Mouse (Mus musculus) splenic B cell, adult 2 months (primary cell): ENCODE measurements around the gene Thbs1.

Experiments used
- DNase-seq: peaks from one replicate; pipeline ENCODE4 v3.0.0-alpha.2; 2011; ENCODE audit warnings: low read depth, low spot score
- H3K27me3 ChIP-seq: 2 replicates; pipeline ENCODE4 v1.6.1; 2012; ENCODE audit warnings: mild to moderate bottlenecking, low read length, moderate library complexity, mixed read lengths; ENCODE audit not compliant: control insufficient read depth, poor library complexity, insufficient read depth, severe bottlenecking
- H3K36me3 ChIP-seq: 2 replicates; pipeline ENCODE4 v1.6.1; 2012; ENCODE audit warnings: mild to moderate bottlenecking, low read length, moderate library complexity, mixed read lengths; ENCODE audit not compliant: control insufficient read depth, poor library complexity, insufficient read depth, severe bottlenecking

The Thbs1 gene

DNA sequence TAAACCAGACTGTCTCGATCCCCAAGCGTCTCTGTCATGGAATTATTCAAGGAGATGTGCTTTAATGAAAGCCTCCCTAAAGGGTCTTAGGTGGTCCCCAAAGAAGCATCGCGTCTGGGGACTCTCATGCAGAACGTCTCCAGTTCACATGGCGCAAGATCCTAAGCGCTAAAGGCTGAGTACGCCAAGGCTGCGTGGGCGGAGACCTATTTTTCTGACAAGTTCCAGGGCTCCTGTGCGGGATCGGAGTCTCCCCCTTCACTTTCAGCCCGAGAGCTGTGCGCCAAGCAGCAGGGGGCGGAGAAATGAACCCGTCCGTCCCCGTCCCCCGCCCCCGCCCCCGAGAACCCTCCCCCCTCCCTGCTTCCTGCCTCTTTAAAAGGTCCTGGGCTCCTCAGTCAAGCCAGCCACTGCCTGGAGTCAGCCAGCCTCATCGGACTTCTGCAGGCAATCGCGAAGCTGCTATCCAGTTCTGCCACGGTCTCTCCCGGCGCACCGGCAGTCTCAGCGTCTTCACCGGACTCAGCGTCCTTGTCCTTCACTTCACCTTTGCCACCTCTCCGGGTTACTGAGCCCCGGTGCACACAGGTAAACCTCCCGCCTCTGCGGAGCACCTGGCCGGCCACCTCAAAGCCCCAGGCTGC lies at the start of gene Thbs1:
Gene Thbs1, plus strand, starts transcription at position 389 of the 644 bp plus-strand sequence.
- Histone ChIP-seq H3K36me3 (no peaks in the 10 kb centered on the region), H3K27me3 (no peaks in the 10 kb centered on the region; the same call in 1 of the 2 replicates)
- peak; percentile 34 for DNase-seq

DNA sequence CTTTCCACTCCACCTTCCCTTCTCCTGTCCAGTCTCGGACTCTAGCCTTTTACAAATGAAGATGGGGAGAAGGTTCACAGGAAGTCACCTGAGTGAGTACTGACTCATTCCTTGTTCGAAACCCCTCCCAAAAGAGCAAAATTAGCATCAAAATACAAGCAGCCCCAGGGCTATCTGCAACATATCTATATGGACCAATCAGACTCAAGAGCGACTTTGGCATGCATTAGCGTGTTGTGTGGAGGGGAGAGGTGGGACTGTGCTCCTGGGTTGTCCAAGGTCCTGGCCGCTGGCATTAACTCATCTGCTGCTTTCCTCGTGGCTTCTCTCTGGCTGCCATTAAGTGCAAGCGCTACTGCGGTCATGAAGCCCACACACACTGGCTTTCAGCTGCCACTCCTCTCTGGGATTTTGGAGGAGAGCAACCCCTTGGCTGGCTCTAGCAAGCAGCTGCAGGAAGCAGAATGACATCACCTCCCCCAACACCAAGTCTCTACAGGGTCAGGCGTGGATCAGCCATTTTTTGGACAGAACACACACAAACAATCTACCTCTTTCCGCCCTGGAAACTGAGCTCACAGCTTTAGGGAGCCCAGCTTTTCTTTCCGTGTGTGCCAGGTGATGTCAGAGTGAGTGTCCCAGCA lies 47.4 kb upstream of the Thbs1 start:
- H3K36me3 ChIP-seq, result no peaks in the 10 kb centered on the region
- DNase-seq, result no peak
- no peaks in the 10 kb centered on the region for H3K27me3 ChIP-seq

DNA sequence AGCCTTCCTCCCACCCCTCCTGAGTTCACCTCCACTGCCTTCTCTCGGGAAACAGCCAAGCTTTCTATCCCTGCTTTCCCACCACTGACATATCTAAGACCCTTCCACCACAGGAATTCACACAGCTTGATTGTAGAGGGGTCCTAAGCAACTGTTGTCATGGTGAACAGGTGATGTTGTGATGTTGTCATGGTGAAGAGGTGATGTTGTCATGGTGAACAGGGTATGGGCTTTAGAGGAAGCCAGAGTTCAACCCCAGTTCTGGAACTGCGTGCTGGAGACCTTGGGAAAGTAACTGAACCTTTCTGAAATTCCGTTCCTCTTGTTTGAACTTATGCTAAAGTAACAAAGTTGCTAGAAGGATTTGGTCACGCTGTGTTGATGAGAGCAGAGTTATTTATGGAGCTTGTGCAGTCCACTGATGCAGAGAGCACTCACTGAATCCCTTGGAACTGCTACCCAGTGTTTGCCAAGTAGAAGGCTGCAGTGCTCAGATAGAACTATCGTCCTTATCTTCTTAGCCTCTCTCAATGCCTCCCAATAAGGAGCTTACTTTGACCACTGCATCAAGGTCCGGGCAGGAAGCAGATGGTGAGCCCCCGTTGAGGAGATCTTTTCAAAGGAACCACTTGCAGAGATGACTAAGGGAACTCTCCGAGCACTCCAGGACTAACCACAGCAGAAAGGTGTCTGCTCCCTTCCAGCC lies 45.5 kb upstream of the Thbs1 start:
- no peak for DNase-seq
- Histone ChIP-seq H3K27me3 (no peaks in the 10 kb centered on the region), H3K36me3 (no peaks in the 10 kb centered on the region)

DNA sequence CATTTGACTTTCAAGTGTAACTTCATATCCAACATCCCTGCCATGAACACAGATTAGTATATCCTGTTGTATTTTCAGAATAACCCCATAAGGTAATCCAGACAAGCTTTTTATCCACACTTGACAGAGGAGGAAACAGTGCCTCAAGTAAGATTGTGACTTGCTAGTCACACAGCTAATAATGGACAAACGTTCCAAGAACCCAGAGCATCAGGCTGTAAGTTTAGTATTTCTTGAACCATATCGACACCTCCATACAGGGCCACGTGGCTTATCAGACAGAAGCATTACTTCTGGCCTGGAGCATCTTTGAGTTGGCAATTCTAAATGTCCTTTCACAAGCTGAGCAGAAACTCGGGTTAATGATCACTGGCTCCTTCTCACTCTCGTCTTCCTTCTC lies 41.7 kb upstream of the Thbs1 start:
- H3K27me3 ChIP-seq, result no peaks in the 10 kb centered on the region
- no peaks in the 10 kb centered on the region for H3K36me3 ChIP-seq
- DNase-seq, result no peak

DNA sequence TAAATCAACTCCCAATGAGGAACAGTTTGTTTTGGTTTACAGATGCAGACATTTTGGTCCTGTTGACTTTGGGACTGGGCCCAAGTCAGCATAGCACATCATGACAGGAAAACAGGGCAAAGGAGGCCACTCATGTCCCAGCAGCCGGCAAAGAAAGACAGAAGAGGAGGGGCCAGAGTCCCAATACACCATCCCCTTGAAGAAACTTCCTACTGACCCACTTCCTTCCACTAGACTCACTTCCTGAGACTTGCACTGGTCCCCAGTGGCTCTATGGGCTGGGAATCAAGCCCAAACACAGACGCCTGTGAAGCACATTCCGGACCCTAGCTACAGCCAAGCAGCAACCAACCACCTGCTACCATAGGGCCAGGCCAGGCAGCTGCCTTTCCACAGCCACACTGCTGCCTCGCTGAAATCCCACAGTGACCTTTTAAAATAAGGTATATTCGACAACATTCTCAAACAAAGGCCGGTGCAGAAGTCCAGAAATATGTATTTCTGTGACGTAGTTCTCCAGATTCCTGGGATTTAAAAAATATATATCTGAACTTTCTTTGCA lies 38.8 kb upstream of the Thbs1 start:
- no peak for DNase-seq
- no peaks in the 10 kb centered on the region for H3K36me3 ChIP-seq

DNA sequence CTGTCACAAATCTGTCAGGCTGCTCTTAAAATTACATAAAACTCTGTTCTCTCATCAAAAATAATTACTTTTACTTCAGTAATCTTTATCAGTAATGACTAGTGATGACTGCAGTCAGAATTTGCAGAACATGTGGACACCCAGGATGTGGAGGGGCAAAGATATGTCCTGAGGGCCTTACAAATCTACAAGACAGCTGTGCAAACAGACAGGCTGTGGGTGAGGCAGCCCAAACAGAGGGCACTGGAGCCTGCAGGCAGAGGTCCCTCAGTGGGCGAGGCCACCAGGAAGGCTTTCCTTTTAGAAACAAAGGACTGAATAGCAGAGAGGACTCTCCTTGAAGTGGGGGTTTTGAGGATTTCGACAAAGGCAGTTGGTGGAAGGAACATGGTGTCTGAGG lies 37.6 kb upstream of the Thbs1 start:
- H3K36me3 ChIP-seq, result no peaks in the 10 kb centered on the region
- DNase-seq, result no peak

More for the DNA sequence above, 38.8 kb upstream of the Thbs1 start:
- no peaks in the 10 kb centered on the region for H3K27me3 ChIP-seq

DNA sequence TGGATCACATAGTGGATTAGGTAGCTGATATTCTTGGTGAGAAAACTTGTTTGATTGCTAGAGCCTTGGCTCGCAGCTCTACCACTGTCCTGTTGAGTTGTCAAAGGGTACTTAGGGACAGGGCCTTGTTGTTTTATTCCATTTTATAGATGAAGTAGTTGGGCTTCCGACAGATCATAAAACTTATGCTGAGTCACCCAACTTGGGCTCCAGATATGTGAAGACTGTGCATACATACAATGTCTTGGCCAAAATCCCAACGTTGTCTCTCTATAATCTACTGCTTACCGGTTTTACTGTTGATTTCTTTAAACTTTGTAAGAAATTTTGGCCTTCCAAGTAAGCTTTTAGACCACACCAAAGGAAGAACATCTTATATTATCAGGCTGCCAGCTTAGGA lies 36.5 kb upstream of the Thbs1 start:
- Histone ChIP-seq H3K27me3 (no peaks in the 10 kb centered on the region), H3K36me3 (no peaks in the 10 kb centered on the region)
- no peak for DNase-seq

More for the DNA sequence above, 37.6 kb upstream of the Thbs1 start:
- H3K27me3 ChIP-seq, result no peaks in the 10 kb centered on the region

DNA sequence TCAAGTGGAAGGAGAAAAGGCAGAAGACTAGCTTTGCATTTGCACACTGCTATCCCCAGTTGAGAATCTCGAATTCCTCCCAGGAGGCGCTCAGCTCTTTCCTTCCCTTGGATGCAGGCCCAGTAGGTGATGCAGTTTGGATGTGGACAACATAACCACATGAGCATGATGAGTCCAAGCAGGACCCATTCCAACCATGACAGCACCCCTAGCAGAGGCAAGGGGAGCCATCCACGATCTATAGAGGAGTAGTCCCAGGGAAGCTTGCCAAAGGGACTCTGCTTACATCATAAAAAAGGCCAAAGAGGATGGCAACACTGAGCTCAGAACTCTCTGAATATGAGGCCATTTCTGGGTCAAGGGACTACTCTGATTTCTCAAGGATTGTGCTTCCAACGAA lies 32.5 kb upstream of the Thbs1 start:
- DNase-seq, result no peak
- Histone ChIP-seq H3K27me3 (no peaks in the 10 kb centered on the region), H3K36me3 (no peaks in the 10 kb centered on the region)

DNA sequence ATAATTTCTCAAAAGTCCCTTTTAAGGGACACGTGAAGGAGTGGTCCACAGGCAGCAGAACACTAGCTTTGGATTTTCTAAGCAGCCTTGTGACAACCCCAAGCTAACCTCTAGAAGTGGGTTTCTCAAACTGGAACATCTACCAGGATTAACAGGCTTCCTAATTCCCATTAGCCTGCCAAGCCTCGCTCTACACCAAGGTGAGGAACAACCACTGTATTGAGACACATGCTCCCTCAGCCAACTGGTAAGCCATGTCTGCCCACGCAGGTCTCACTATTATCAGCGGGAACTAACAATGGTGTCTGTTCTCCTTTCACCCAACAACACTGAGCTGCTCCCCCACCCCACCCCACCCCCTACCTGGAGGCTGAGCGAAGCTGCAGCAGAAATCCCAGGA lies 30.1 kb upstream of the Thbs1 start:
- Histone ChIP-seq H3K36me3 (no peaks in the 10 kb centered on the region), H3K27me3 (no peaks in the 10 kb centered on the region)
- no peak for DNase-seq

DNA sequence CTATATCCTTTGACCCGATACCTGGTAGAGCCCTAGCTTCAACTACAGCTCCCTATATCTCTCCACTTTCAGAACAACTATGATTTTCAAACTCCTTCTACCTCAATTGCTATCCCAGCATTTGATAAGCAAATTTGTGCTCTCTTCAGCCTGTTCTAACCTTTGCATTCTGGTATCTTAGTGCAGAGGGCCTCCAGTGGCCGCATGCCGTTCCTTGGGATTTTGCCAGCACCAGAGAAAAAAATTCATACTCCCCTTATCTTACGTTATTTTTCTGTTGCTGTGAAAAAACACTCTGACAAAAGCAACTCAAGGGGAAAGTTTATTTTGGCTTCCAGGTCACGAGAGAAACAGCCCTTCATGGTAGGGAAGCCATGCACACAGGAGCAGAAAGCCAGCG lies 28.0 kb upstream of the Thbs1 start:
- Histone ChIP-seq H3K27me3 (no peaks in the 10 kb centered on the region), H3K36me3 (no peaks in the 10 kb centered on the region)
- no peak for DNase-seq

DNA sequence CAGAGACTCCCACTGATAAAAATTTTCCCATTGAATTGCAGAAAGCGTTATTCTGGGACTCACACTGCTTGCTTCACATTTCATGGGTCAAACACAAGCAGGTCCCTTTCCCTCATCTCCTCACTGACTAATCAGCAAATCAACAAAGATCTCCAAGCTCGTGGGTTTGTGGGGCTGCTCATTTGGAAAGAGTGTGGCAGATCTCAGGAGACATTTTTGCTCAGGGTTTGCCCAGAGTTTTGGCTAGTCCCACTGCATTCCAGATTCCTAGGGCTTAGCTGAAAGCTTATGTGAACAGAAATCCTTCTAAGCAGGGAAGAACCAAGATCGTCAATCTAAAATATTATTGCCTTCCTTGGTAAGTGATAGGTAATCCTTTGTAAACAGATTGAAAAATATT lies 27.0 kb upstream of the Thbs1 start:
- H3K27me3 ChIP-seq, result no peaks in the 10 kb centered on the region
- DNase-seq, result no peak
- H3K36me3 ChIP-seq, result no peaks in the 10 kb centered on the region

DNA sequence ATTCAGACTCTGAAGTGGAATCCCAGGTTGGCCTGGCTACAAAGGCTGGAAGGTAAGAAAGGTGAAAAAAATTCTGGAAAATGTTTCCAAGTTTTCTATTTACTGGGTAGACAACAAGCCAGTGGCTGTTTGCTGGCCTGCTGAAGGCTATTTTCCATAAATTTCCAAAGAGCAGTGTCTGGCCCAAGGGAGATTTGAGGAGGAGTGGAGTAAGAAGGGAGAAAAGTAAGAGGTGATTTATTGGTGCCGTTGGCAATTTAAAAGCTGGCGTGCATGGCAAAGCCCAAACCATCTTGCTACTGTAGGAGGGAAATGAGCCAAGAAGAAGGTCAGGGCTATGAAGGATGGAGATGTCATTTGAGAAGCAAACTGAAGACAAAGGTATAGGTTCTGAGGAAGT lies 26.0 kb upstream of the Thbs1 start:
- Histone ChIP-seq H3K27me3 (no peaks in the 10 kb centered on the region), H3K36me3 (no peaks in the 10 kb centered on the region)
- no peak for DNase-seq

DNA sequence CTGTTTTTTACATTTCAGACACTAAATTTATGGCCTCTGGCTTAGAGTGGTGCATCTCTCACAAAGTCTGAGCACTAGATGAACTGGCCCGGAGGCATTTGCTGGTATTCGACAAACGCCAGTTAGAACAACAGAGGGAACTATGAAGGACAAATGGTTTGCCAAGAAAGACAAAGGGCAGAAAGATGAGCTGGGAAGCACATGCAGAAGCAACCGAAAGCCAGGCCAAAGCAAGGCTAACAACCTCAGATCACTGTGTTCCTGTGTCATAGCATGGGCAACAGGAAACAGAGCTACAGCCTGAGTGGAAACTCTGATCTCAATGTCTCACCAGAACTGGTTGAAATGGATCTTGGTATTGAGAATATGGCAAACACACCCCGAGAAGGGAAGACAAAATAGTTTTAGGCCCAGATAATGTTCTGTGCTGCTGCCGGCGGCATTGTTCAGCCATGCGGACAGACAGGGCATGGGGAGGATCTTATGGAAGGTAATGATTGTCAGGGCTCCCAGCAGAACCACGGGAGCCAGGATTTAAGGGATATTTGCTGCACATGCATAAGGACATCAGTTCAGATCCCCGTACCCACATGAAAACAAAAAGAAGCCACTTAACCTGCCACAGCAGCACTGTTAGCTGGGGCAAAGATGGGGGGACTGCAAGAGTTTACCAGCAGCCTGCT lies 24.5 kb upstream of the Thbs1 start:
- Histone ChIP-seq H3K27me3 (no peaks in the 10 kb centered on the region; the same call in 1 of the 2 replicates), H3K36me3 (no peaks in the 10 kb centered on the region)
- no peak for DNase-seq

DNA sequence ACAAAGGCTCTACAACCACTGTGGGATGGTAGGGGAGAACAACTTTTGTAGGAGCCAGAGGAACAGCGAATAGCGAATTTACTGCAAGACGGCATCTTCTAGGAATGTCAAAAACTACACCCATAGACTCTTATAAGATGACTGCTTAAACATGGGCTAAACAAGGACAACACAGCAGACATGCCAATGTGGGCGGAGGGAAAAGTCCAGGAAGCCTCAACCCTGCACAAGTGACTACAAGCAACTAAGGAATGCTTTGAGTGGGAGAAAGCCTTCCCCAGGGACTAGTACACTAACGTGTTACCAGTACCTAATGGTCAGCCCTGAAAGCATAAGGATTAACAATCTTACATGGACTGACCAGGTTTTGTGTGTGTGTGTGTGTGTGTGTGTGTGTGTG lies 20.4 kb upstream of the Thbs1 start:
- no peak for DNase-seq
- H3K36me3 ChIP-seq, result no peaks in the 10 kb centered on the region
- no peaks in the 10 kb centered on the region; the same call in 1 of the 2 replicates for H3K27me3 ChIP-seq

DNA sequence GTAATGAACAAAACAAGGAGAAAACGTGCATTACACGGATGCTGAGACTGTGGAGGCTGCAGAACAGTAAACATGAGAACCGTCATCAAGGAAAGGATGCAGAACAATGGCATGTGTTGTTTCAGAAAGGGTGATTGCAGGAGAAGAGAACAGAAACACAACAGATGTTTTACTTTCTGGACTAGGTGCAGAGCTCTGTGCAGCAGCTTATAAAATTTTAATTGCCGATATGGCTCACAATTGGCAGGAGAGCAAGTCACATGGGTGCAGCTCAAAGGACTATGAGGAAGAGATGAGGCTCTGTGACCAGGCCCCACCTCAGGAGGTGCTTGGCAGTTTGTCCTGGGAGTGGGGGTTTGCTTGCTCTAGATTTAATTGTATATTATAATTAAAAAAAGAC lies 12.6 kb upstream of the Thbs1 start:
- DNase-seq, result no peak
- Histone ChIP-seq H3K27me3 (no peaks in the 10 kb centered on the region), H3K36me3 (no peaks in the 10 kb centered on the region)
